In the genomic region with DNA sequence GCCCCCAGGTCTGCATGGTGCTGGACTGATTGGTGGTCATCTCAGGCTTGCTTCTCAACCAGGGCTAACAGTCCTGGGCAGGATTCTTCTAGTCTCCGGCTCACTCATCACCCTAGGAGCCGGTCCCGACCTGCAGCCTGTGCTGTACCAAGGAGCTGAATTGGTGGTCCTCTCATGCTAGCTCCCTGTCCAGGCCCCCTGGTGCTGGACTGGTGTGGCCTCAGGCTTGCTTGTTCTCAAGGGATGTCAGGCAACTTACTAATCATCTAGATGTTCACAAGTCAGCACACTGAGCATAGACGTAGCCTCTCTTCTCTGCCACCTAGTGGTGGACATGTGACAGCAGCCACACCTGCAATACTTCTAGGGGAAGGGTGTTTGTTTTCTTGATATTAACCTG, we compare ENCODE assay signal across 8 mouse cellular contexts. TPM values are rescaled to one million over a fixed set of nuclear protein-coding genes. Genes with fewer than 3 reads are reported as not detected.
A peak's percentile ranks its signal among the peaks of the same experiment; 100 is the strongest.
DNase-seq lines count a peak whose midpoint lies in the region; ATAC-seq and TF ChIP-seq lines count a peak whose summit lies in the region.

No protein-coding gene starts in this region.

- H3K4me3 ChIP-seq in midbrain, embryonic 10.5 days, result no peak overlapping the region
- no peak overlapping the region for H3K4me3 ChIP-seq in midbrain, embryonic 16.5 days (ENCODE audit: low read depth, low read length)
- no peak overlapping the region for H3K4me3 ChIP-seq in kidney, adult 2 months (ENCODE audit: insufficient read depth, low read depth, low read length)
- no peak overlapping the region for H3K4me3 ChIP-seq in lung, postnatal 0 days (ENCODE audit: low read depth, low read length)

- H3K9ac ChIP-seq in midbrain, embryonic 16.5 days (ENCODE audit: low read depth, low read length), result no peak overlapping the region
- H3K9ac ChIP-seq in lung, postnatal 0 days (replicated peaks; ENCODE audit: low read depth), result no peak overlapping the region

- 67% methylated on average over 4 of the region's 4 CpGs for WGBS in midbrain, embryonic 10.5 days
- WGBS in midbrain, embryonic 16.5 days, result 64% methylated on average over 4 of the region's 4 CpGs
- 64% methylated on average over 4 of the region's 4 CpGs for whole genome bisulfite sequencing in kidney, adult 2 months
- WGBS in lung, postnatal 0 days, result 68% methylated on average over 4 of the region's 4 CpGs

- TF ChIP-seq EP300 in lung, postnatal 0 days (IDR thresholded peaks at IDR 0.05), result no peak

- TF ChIP-seq POLR2A in kidney, adult 2 months (IDR thresholded peaks at IDR 0.05; ENCODE audit: low read depth, low read length), result no peak

- H3K36me3 ChIP-seq in midbrain, embryonic 10.5 days, result no peaks in the 10 kb centered on the region
- H3K36me3 ChIP-seq in midbrain, embryonic 16.5 days (ENCODE audit: control insufficient read depth, insufficient read depth, low read length), result no peaks in the 10 kb centered on the region
- H3K36me3 ChIP-seq in kidney, adult 2 months (ENCODE audit: control insufficient read depth, insufficient read depth, low read length), result no peaks in the 10 kb centered on the region
- H3K36me3 ChIP-seq in lung, postnatal 0 days (ENCODE audit: insufficient read depth, low read length), result no peaks in the 10 kb centered on the region
- no peaks in the 10 kb centered on the region for H3K36me3 ChIP-seq in splenic B cell, adult 2 months (ENCODE audit: control insufficient read depth, insufficient read depth, low read length, poor library complexity, severe bottlenecking)

- no peaks in the 10 kb centered on the region for H3K4me1 ChIP-seq in midbrain, embryonic 10.5 days
- H3K4me1 ChIP-seq in midbrain, embryonic 16.5 days (ENCODE audit: control insufficient read depth, insufficient read depth, low read length), result no peaks in the 10 kb centered on the region; the same call in 1 of the 2 replicates
- H3K4me1 ChIP-seq in kidney, adult 2 months (ENCODE audit: control insufficient read depth, insufficient read depth, low read length), result no peaks in the 10 kb centered on the region
- H3K4me1 ChIP-seq in lung, postnatal 0 days (ENCODE audit: insufficient read depth, low read depth, low read length), result no peaks in the 10 kb centered on the region

- peak; percentile 23 for DNase-seq in midbrain, embryonic 10.5 days (ENCODE audit: low spot score)
- DNase-seq in T-cell, adult 2 months (ENCODE audit: low spot score), result peak; percentile 26
- DNase-seq in kidney, adult 2 months, result peak; percentile 42
- DNase-seq in lung, postnatal 0 days (ENCODE audit: low spot score), result peak; percentile 66
- peak; percentile 74 for DNase-seq in splenic B cell, adult 2 months (ENCODE audit: low read depth, low spot score)
- no peak for DNase-seq in urinary bladder, postnatal 25 days (ENCODE audit: low spot score)

- H3K9me3 ChIP-seq in midbrain, embryonic 10.5 days (replicated peaks), result no peaks in the 10 kb centered on the region
- H3K9me3 ChIP-seq in midbrain, embryonic 16.5 days (replicated peaks; ENCODE audit: control insufficient read depth, low read length, poor library complexity, severe bottlenecking), result no peaks in the 10 kb centered on the region
- no peaks in the 10 kb centered on the region for H3K9me3 ChIP-seq in lung, postnatal 0 days (ENCODE audit: low read length)

- peak; percentile 79 for TF ChIP-seq CTCF in kidney, adult 2 months (conservative IDR thresholded peaks at IDR 0.05; ENCODE audit: insufficient read depth, insufficient read length, low read depth, low read length)
- peak; percentile 87 for TF ChIP-seq CTCF in lung, postnatal 0 days (IDR thresholded peaks at IDR 0.05)

- peaks cover 11% of the 10 kb centered on the region; the same call in 1 of the 2 replicates for H3K27me3 ChIP-seq in midbrain, embryonic 10.5 days (ENCODE audit: low read depth, poor library complexity, severe bottlenecking)
- peaks cover 13% of the 10 kb centered on the region; the same call in 1 of the 2 replicates for H3K27me3 ChIP-seq in midbrain, embryonic 16.5 days (ENCODE audit: control insufficient read depth, insufficient read depth, low read depth, low read length)
- H3K27me3 ChIP-seq in kidney, adult 2 months (replicated peaks; ENCODE audit: control insufficient read depth, insufficient read depth, low read length), result no peaks in the 10 kb centered on the region
- H3K27me3 ChIP-seq in lung, postnatal 0 days (replicated peaks; ENCODE audit: insufficient read depth, low read length), result no peaks in the 10 kb centered on the region
- H3K27me3 ChIP-seq in splenic B cell, adult 2 months (ENCODE audit: control insufficient read depth, insufficient read depth, low read length, poor library complexity, severe bottlenecking), result no peaks in the 10 kb centered on the region

- H3K27ac ChIP-seq in midbrain, embryonic 10.5 days (replicated peaks), result no peak overlapping the region
- no peak overlapping the region for H3K27ac ChIP-seq in midbrain, embryonic 16.5 days (ENCODE audit: low read length)
- H3K27ac ChIP-seq in kidney, adult 2 months (ENCODE audit: insufficient read depth, low read depth, low read length), result no peak overlapping the region
- no peak overlapping the region for H3K27ac ChIP-seq in lung, postnatal 0 days (ENCODE audit: low read length)

- ATAC-seq in midbrain, embryonic 16.5 days, result no peak
- peak; percentile 75 for ATAC-seq in erythroblast, adult 5-6 weeks (replicated peaks; ENCODE audit: low FRiP score, poor library complexity, severe bottlenecking)
- ATAC-seq in lung, postnatal 0 days, result peak; percentile 44; the same call in 1 of the 2 replicates

- H3K4me2 ChIP-seq in midbrain, embryonic 16.5 days (ENCODE audit: low read length), result no peak overlapping the region
- no peak overlapping the region for H3K4me2 ChIP-seq in lung, postnatal 0 days (replicated peaks; ENCODE audit: low read depth, low read length)

RNA-seq across cellular contexts. Expression of a gene that starts 9.6 kb away (rescaled TPM):
- 62.9 and 64.6 TPM in 2 replicates for polyA plus RNA-seq in midbrain, embryonic 10.5 days (2016; fragmentation: Nextera tagmentation; extraction: Ambion mirVana)
- 29.5 and 29.6 TPM in 2 replicates for polyA plus RNA-seq in midbrain, embryonic 16.5 days (2015; fragmentation: Nextera tagmentation; extraction: Ambion mirVana)
- 21.3 and 27.0 TPM in 2 replicates for total RNA-seq in erythroblast, adult 5-6 weeks (2015; ENCODE audit: low replicate concordance)
- 44.9 and 55.2 TPM in 2 replicates for total RNA-seq in erythroblast, adult 5-6 weeks (2017; ENCODE audit: low replicate concordance)
- 191 and 214 TPM in 2 replicates for polyA plus RNA-seq in kidney, adult 2 months (2012; rRNA removed)
- 53.2 and 54.4 TPM in 2 replicates for polyA plus RNA-seq in lung, postnatal 0 days (2015; fragmentation: Nextera tagmentation; extraction: Ambion mirVana)

RNA-seq across cellular contexts. Expression of a gene that starts 57.6 kb away (rescaled TPM):
- polyA plus RNA-seq in midbrain, embryonic 10.5 days (2016; fragmentation: Nextera tagmentation; extraction: Ambion mirVana), result 1.5 and 1.6 TPM in 2 replicates
- polyA plus RNA-seq in midbrain, embryonic 16.5 days (2015; fragmentation: Nextera tagmentation; extraction: Ambion mirVana), result 2.7 and 3.2 TPM in 2 replicates
- not detected in 2 replicates for total RNA-seq in erythroblast, adult 5-6 weeks (2015; ENCODE audit: low replicate concordance)
- not detected in 2 replicates for total RNA-seq in erythroblast, adult 5-6 weeks (2017; ENCODE audit: low replicate concordance)
- 1.7 and 2.5 TPM in 2 replicates for polyA plus RNA-seq in kidney, adult 2 months (2012; rRNA removed)
- 2.6 and 2.9 TPM in 2 replicates for polyA plus RNA-seq in lung, postnatal 0 days (2015; fragmentation: Nextera tagmentation; extraction: Ambion mirVana)
